Mouse (Mus musculus) liver, adult (tissue): Measurements from ENCODE around the gene Dynlt1f.
"Not testable (repeated sequence)": the region's sequence is repeated elsewhere in the genome, so short reads cannot be mapped to it uniquely, and the experiment has no call there.

Experiments
- GATA4 ChIP-seq: IDR thresholded peaks from 2 replicates; pipeline ENCODE4 v1.6.1; 2014; ENCODE audit warnings: mild to moderate bottlenecking, low read length; ENCODE audit not compliant: insufficient replicate concordance

Dynlt1f gene

GRCm38 (mm10) chr17:6655567-6656281 lies at the start of gene Dynlt1f:
Dynlt1f (minus strand) TSS chr17:6655900.
- not testable (repeated sequence) for TF ChIP-seq GATA4

- TF ChIP-seq GATA4 = not testable (repeated sequence)
Measured at GRCm38 (mm10) chr17:6658801-6659200, 3.1 kb upstream of the Dynlt1f start, which contains the start of gene Sytl3. Sytl3 (plus strand) TSS chr17:6659093.

GRCm38 (mm10) chr17:6636861-6637260 lies 18.8 kb downstream of the Dynlt1f start:
- no peak for TF ChIP-seq GATA4

GRCm38 (mm10) chr17:6601204-6601911 lies 54.3 kb downstream of the Dynlt1f start, which contains the start of gene Dynlt1c:
Dynlt1c (plus strand) TSS chr17:6601671.
- not testable (repeated sequence) for TF ChIP-seq GATA4
